Mouse (Mus musculus) CH12.LX (cell line): ENCODE results near the gene Dennd2c. TPM values are rescaled to one million over a fixed set of nuclear protein-coding genes. Genes with fewer than 3 reads are reported as not detected.

ENCODE experiments used
- DNase-seq: peaks from one replicate; pipeline ENCODE4 v3.0.0-alpha.2; 2013; ENCODE audit errors: extremely low read depth
- H3K27ac ChIP-seq: 2 replicates; pipeline ENCODE4 v1.5.1; 2012; ENCODE audit warnings: low read depth, mild to moderate bottlenecking, control low read depth, moderate library complexity; ENCODE audit not compliant: insufficient read depth
- H3K27me3 ChIP-seq: replicated peaks from 2 replicates; pipeline ENCODE3; 2012; ENCODE audit warnings: inconsistent platforms
- H3K36me3 ChIP-seq, 2 experiments: replicated peaks in 1 of 2; 2 replicates each; pipeline versions ENCODE3 to v1.6.1; 2012; ENCODE audit warnings: inconsistent platforms in 1 of 2, low read length in 1 of 2, mild to moderate bottlenecking in 1 of 2, mixed read lengths in 1 of 2, moderate library complexity in 1 of 2; ENCODE audit not compliant: control insufficient read depth in 1 of 2, insufficient read depth in 1 of 2
- H3K4me1 ChIP-seq, 2 experiments: 2 replicates each; pipeline ENCODE4 v1.6.1; 2012; ENCODE audit warnings: inconsistent platforms in 1 of 2, moderate library complexity in 1 of 2; ENCODE audit not compliant: insufficient read depth in 2 of 2, control insufficient read depth in 1 of 2
- H3K4me2 ChIP-seq: 2 replicates; pipeline ENCODE4 v1.6.1; 2012; ENCODE audit warnings: low read depth, mild to moderate bottlenecking, control low read depth; ENCODE audit not compliant: poor library complexity, insufficient read depth, severe bottlenecking
- H3K4me3 ChIP-seq, 3 experiments: fragments of 150-350 bp in 1 of 3; sonication (generic) in 1 of 3; replicated peaks in 1 of 3; 2 replicates each; pipeline versions ENCODE3 to v1.5.1; 2011 to 2012; ENCODE audit warnings: low read depth in 2 of 3, low read length in 2 of 3, mild to moderate bottlenecking in 2 of 3, moderate library complexity in 2 of 3, control low read depth in 1 of 3, improper control_type of control experiment in 1 of 3, inconsistent platforms in 1 of 3, mixed read lengths in 1 of 3; ENCODE audit not compliant: poor library complexity in 1 of 3
- H3K79me2 ChIP-seq: replicated peaks from 2 replicates; pipeline ENCODE4 v1.6.1; 2012; ENCODE audit warnings: mild to moderate bottlenecking, moderate library complexity; ENCODE audit not compliant: control insufficient read depth, poor library complexity, insufficient read depth, severe bottlenecking; ENCODE audit errors: extremely low read depth
- H3K9ac ChIP-seq: 2 replicates; pipeline ENCODE4 v1.6.1; 2012; ENCODE audit warnings: low read depth, mild to moderate bottlenecking, control low read depth, moderate library complexity; ENCODE audit not compliant: insufficient read depth
- H3K9me3 ChIP-seq: replicated peaks from 2 replicates; pipeline ENCODE3; 2012; ENCODE audit warnings: low read length, inconsistent platforms, mixed read lengths
- BHLHE40 ChIP-seq: IDR thresholded peaks from 2 replicates; pipeline ENCODE4 v1.6.1; 2011; ENCODE audit warnings: mild to moderate bottlenecking, low read depth, low read length, improper control_type of control experiment
- CHD1 ChIP-seq: IDR thresholded peaks from 2 replicates; pipeline ENCODE4 v1.6.1; 2012; ENCODE audit warnings: low read depth, low read length, improper control_type of control experiment, inconsistent platforms
- CHD2 ChIP-seq: IDR thresholded peaks from 2 replicates; pipeline ENCODE4 v1.6.1; 2011; ENCODE audit warnings: low read length, improper control_type of control experiment
- CTCF ChIP-seq, 2 experiments: IDR thresholded peaks in 1 of 2; conservative IDR thresholded peaks in 1 of 2; 2 replicates each; pipeline ENCODE4 v1.5.1; 2011 to 2012; ENCODE audit warnings: low read depth in 2 of 2, low read length in 2 of 2, improper control_type of control experiment in 1 of 2, inconsistent platforms in 1 of 2, mild to moderate bottlenecking in 1 of 2, moderate library complexity in 1 of 2
- E2F4 ChIP-seq: IDR thresholded peaks from 2 replicates; pipeline ENCODE4 v1.6.1; 2011; ENCODE audit warnings: low read depth, low read length, improper control_type of control experiment; ENCODE audit not compliant: insufficient replicate concordance
- ELF1 ChIP-seq: IDR thresholded peaks from 2 replicates; pipeline ENCODE4 v1.6.1; 2014; ENCODE audit warnings: low read depth, mild to moderate bottlenecking, inconsistent platforms, low read length, improper control_type of control experiment
- EP300 ChIP-seq: IDR thresholded peaks from 2 replicates; pipeline ENCODE4 v1.6.1; 2011; ENCODE audit warnings: low read length, improper control_type of control experiment
- ETS1 ChIP-seq: conservative IDR thresholded peaks from 2 replicates; pipeline ENCODE4 v1.6.1; 2012; ENCODE audit warnings: low read depth, mild to moderate bottlenecking, inconsistent platforms, low read length, improper control_type of control experiment, moderate library complexity
- GABPA ChIP-seq: IDR thresholded peaks from 2 replicates; pipeline ENCODE4 v1.6.1; 2012; ENCODE audit warnings: low read depth, low read length, improper control_type of control experiment, inconsistent platforms; ENCODE audit not compliant: insufficient replicate concordance
- HCFC1 ChIP-seq: IDR thresholded peaks from 2 replicates; pipeline ENCODE4 v1.6.1; 2012; ENCODE audit warnings: low read depth, mild to moderate bottlenecking, inconsistent platforms, low read length, improper control_type of control experiment
- IRF4 ChIP-seq: IDR thresholded peaks from 2 replicates; pipeline ENCODE4 v1.6.1; 2014; ENCODE audit warnings: low read depth, mild to moderate bottlenecking, inconsistent platforms, low read length, improper control_type of control experiment
- JUN ChIP-seq: IDR thresholded peaks from 2 replicates; pipeline ENCODE4 v1.6.1; 2011; ENCODE audit warnings: low read depth, mild to moderate bottlenecking, low read length, improper control_type of control experiment, moderate library complexity; ENCODE audit not compliant: insufficient read depth
- JUND ChIP-seq: conservative IDR thresholded peaks from 2 replicates; pipeline ENCODE4 v1.6.1; 2011; ENCODE audit warnings: low read depth, low read length, improper control_type of control experiment
- KAT2A ChIP-seq: IDR thresholded peaks from 2 replicates; pipeline ENCODE4 v1.6.1; 2012; ENCODE audit warnings: low read length, improper control_type of control experiment, inconsistent platforms; ENCODE audit not compliant: insufficient replicate concordance
- MAX ChIP-seq: IDR thresholded peaks from 2 replicates; pipeline ENCODE4 v1.6.1; 2011; ENCODE audit warnings: low read length, improper control_type of control experiment
- MAZ ChIP-seq: IDR thresholded peaks from 2 replicates; pipeline ENCODE4 v1.6.1; 2012; ENCODE audit warnings: low read depth, mild to moderate bottlenecking, inconsistent platforms, low read length, improper control_type of control experiment, moderate library complexity
- MEF2A ChIP-seq: IDR thresholded peaks from 2 replicates; pipeline ENCODE4 v1.6.1; 2014; ENCODE audit warnings: low read depth, mild to moderate bottlenecking, inconsistent platforms, low read length, improper control_type of control experiment, borderline replicate concordance
- MXI1 ChIP-seq: IDR thresholded peaks from 2 replicates; pipeline ENCODE4 v1.6.1; 2011; ENCODE audit warnings: mild to moderate bottlenecking, low read depth, low read length, improper control_type of control experiment
- MYC ChIP-seq: IDR thresholded peaks from 2 replicates; pipeline ENCODE4 v1.6.1; 2011; ENCODE audit warnings: low read depth, mild to moderate bottlenecking, improper control_type of control experiment, low read length
- PAX5 ChIP-seq: IDR thresholded peaks from 2 replicates; pipeline ENCODE4 v1.6.1; 2012; ENCODE audit warnings: low read length, inconsistent platforms, mixed read lengths
- SIN3A ChIP-seq: IDR thresholded peaks from 2 replicates; pipeline ENCODE4 v1.6.1; 2012; ENCODE audit warnings: low read length, improper control_type of control experiment, inconsistent platforms
- TCF12 ChIP-seq: IDR thresholded peaks from 2 replicates; pipeline ENCODE4 v1.6.1; 2014; ENCODE audit warnings: low read depth, mild to moderate bottlenecking, inconsistent platforms, low read length, improper control_type of control experiment
- UBTF ChIP-seq: IDR thresholded peaks from 2 replicates; pipeline ENCODE4 v1.6.1; 2012; ENCODE audit warnings: low read depth, mild to moderate bottlenecking, inconsistent platforms, low read length, improper control_type of control experiment, moderate library complexity
- dilution Hi-C: fragments of 300-500 bp; cut with MboI; formaldehyde crosslinking; loops from 2 replicates; pipeline ENCODE4 v1.14.3; 2020; ENCODE audit warnings: low sequenced_read_pairs; ENCODE audit not compliant: extremely low pct_unique_long_range_greater_than_20kb, extremely low pct_ligation_motif_present
- in situ Hi-C: fragments of 300-500 bp; cut with MboI; formaldehyde crosslinking; loops from 3 replicates; pipeline ENCODE4 v1.14.3; 2019; ENCODE audit warnings: low sequenced_read_pairs, low pct_ligation_motif_present, low pct_unique_long_range_greater_than_20kb, mixed read lengths
- polyA plus RNA-seq: library from polyadenylated mRNA; unstranded; fragments of >175 nt; gene quantifications from 2 replicates; pipeline ENCODE4 v1.2.1, GENCODE M21; 2012; ENCODE audit warnings: low read depth; ENCODE audit not compliant: insufficient read length
- total RNA-seq, 2 experiments: library from RNA; depleted of rRNA; stranded (reverse); fragments of 300-350 nt in 1 of 2; fragments of >200 nt in 1 of 2; gene quantifications; 2 replicates each; pipeline ENCODE4 v1.2.3; 2012 to 2014

Gene Dennd2c
- total and polyA plus RNA-seq, 3 experiments, result 0.13 to 0.27 (median 0.19) TPM

DNA sequence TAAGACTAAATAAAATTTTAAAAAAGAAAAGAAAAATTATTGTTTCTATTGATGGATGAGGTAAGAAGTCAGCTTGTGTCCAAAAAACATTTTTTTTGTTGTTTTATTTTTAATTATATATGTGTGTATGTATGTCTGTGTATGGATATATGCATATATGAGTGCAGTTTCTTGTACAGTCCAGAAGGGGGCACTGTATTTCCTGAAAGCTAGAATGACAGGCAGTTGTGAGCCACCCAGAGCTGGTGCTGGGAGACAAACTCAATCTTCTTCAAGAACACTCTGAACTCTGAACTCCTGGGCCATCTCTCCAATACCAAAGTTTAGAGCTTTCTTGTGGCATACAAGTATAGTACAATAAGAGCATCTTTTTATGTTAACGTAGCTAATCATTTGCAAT, 101.2 kb downstream of the Dennd2c start:
- dilution Hi-C loops (no loop called here), in situ Hi-C loops (loop anchor here (25.0 kb wide), 1 partner anchor 159 kb away; no protein-coding TSS in a partner anchor)
- Histone ChIP-seq H3K4me2 (no peak overlapping the region), H3K4me3 (no peak overlapping the region), H3K9me3 (no peaks in the 10 kb centered on the region), H3K79me2 (no peaks in the 10 kb centered on the region), H3K9ac (no peak overlapping the region), H3K4me1 (peaks cover 3 to 20% of the 10 kb centered on the region in 2 experiments), H3K27ac (no peak overlapping the region), H3K36me3 (no peaks in the 10 kb centered on the region), H3K27me3 (no peaks in the 10 kb centered on the region)
- no peak for TF ChIP-seq TCF12
- TF ChIP-seq CTCF (conservative IDR thresholded peaks at IDR 0.05 in 1 of 2, IDR thresholded peaks at IDR 0.05 in 1 of 2; ENCODE audit: low read depth in 2 of 2, low read length in 2 of 2), result 0 out of 4 replicates have a peak, but pooled peaks of 1 of the 2 experiments have one; percentile 4
- TF ChIP-seq GABPA, result no peak
- no peak for TF ChIP-seq MAZ
- no peak for TF ChIP-seq MEF2A
- no peak for TF ChIP-seq EP300
- TF ChIP-seq CHD1, result no peak
- no peak for TF ChIP-seq MXI1
- DNase-seq, result no peak

DNA sequence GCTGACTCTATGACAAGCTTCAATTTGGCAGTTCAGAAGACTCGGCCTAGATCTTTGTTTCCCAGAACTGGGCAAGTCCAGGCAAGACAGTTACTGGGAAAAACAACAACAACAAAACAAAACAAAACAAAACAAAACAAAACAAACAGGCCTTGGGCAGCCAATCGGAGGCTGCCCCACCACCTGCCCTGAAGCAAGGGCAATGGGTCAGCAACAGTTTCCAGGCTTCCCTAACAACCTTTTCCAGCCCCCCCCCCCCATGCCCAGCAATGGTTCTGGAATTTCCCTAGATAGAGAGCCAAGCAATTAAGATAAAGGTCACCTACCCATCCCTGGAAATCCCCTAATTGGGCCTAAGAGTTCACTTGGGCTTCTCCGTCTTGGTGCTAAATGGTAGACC, 102.0 kb downstream of the Dennd2c start:
- dilution Hi-C loops (no loop called here), in situ Hi-C loops (loop anchor here (25.0 kb wide), 1 partner anchor 158 kb away; no protein-coding TSS in a partner anchor)
- Histone ChIP-seq H3K79me2 (no peaks in the 10 kb centered on the region), H3K4me3 (no peak overlapping the region), H3K9me3 (no peaks in the 10 kb centered on the region), H3K36me3 (no peaks in the 10 kb centered on the region), H3K27me3 (no peaks in the 10 kb centered on the region), H3K4me1 (peaks cover 3 to 20% of the 10 kb centered on the region in 2 experiments), H3K4me2 (no peak overlapping the region), H3K9ac (no peak overlapping the region), H3K27ac (no peak overlapping the region)
- DNase-seq, result no peak
- TF ChIP-seq MEF2A (no peak), UBTF (no peak), CHD1 (no peak), JUND (no peak), PAX5 (no peak)

DNA sequence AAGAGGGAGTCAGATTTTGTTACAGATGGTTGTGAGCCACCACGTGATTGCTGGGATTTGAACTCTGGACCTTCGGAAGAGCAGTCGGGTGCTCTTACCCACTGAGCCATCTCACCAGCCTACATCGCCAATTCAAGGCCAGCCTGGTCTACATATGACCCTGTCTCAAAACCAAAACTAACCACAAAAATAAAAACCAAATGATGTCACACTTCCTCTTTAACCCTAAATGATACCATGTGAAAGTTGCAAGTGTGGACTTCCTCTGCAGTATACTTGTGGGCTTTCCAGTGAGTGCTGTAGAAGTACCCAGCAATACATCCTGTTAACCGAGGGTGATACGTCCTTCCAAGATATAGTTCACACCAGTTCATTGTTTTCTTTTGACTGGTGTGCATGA, 104.0 kb downstream of the Dennd2c start:
- dilution Hi-C loops (no loop called here), in situ Hi-C loops (loop anchor here (25.0 kb wide), 1 partner anchor 156 kb away; no protein-coding TSS in a partner anchor)
- Histone ChIP-seq H3K4me3 (no peak overlapping the region), H3K36me3 (no peaks in the 10 kb centered on the region), H3K27me3 (no peaks in the 10 kb centered on the region), H3K9me3 (no peaks in the 10 kb centered on the region), H3K27ac (no peak overlapping the region), H3K9ac (no peak overlapping the region), H3K4me2 (no peak overlapping the region), H3K79me2 (no peaks in the 10 kb centered on the region), H3K4me1 (peaks cover 3 to 20% of the 10 kb centered on the region in 2 experiments)
- peak; percentile 88 for DNase-seq
- TF ChIP-seq E2F4 (no peak), JUN (peak; percentile 90), IRF4 (peak; percentile 88), HCFC1 (peak; percentile 25; the same call in 1 of the 2 replicates), MAZ (peak; percentile 46; the same call in 1 of the 2 replicates), JUND (peak; percentile 91), PAX5 (no peak), BHLHE40 (peak; percentile 73), ETS1 (peak; percentile 85), MAX (0 out of 2 replicates have a peak, but pooled peaks have one; percentile 50), TCF12 (peak; percentile 52; the same call in 1 of the 2 replicates), SIN3A (0 out of 2 replicates have a peak, but pooled peaks have one; percentile 25), KAT2A (0 out of 2 replicates have a peak, but pooled peaks have one; percentile 13), MXI1 (no peak), CHD1 (no peak), EP300 (peak; percentile 92), MYC (peak; percentile 70), CHD2 (0 out of 2 replicates have a peak, but pooled peaks have one; percentile 15), ELF1 (peak; percentile 59; the same call in 1 of the 2 replicates)
